Mouse (Mus musculus) liver, adult 2 months (tissue): ENCODE data around the gene Plekha4.

Experiments used
- CTCF ChIP-seq: fragments of 200-500 bp; IDR thresholded peaks from 2 replicates; pipeline ENCODE4 v1.5.1; 2011; ENCODE audit warnings: low read depth, low read length, control low read depth
- POLR2A ChIP-seq: fragments of 200-500 bp; IDR thresholded peaks from 2 replicates; pipeline ENCODE4 v1.6.1; 2011; ENCODE audit warnings: low read length, control low read depth; ENCODE audit not compliant: insufficient read depth; ENCODE audit errors: extremely low read depth

GRCm38 (mm10) chr7:45561624-45562520 is 35.7 kb downstream of the Plekha4 start:
- TF ChIP-seq CTCF (no peak), POLR2A (no peak)
